Mouse (Mus musculus) small intestine, adult 2 months (tissue): Measurements from ENCODE around the gene Rcc1.

ENCODE experiments used
- CTCF ChIP-seq: fragments of 200-500 bp; IDR thresholded peaks from 2 replicates; pipeline ENCODE4 v1.5.1; 2012; ENCODE audit warnings: low read depth, mild to moderate bottlenecking, control low read depth, inconsistent platforms, low read length, moderate library complexity, mixed read lengths; ENCODE audit not compliant: insufficient replicate concordance, insufficient read length; ENCODE audit errors: extremely low read depth
- POLR2A ChIP-seq: fragments of 200-500 bp; IDR thresholded peaks from 2 replicates; pipeline ENCODE4 v1.6.1; 2012; ENCODE audit warnings: low read depth, mild to moderate bottlenecking, control low read depth, inconsistent platforms, low read length, moderate library complexity

GRCm38 (mm10) chr4:132332880-132333279 is 20.5 kb downstream of the Rcc1 start:
- no peak for TF ChIP-seq POLR2A
- no peak for TF ChIP-seq CTCF
